Mouse (Mus musculus): ENCODE measurements around the gene Ptges2. TPM values are rescaled to one million over a fixed set of nuclear protein-coding genes. Genes with fewer than 3 reads are reported as not detected.

The Ptges2 gene
- polyA plus RNA-seq, 1 experiment from 2014 or later = 21.8 TPM

DNA sequence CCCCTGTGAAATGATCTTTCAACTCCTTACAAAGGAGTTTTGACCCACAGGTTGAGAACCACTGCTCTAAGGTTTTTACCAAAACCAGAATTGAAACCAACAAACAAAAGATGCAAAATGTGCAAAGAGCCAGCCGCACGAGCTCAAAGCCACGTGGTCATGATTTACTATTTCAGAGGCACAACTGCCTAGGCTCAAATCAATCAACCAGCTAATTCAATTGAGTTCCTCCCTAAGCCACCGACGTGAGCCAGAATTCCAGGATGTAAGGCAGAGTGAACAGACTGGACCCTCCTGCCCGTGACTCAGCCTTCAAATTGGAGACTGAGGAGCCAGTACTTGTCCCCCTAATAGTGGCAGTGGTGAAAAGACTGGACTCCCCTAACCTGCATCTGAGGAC, 43.5 kb downstream of the Ptges2 start:
- Histone ChIP-seq H3K9me3 (ENCODE audit: low read length) (no peaks in the 10 kb centered on the region), H3K4me2 (replicated peaks; ENCODE audit: low read depth, low read length) (no peak overlapping the region), H3K36me3 (ENCODE audit: insufficient read depth, low read length) (no peaks in the 10 kb centered on the region), H3K4me3 (ENCODE audit: low read depth, low read length) (no peak overlapping the region), H3K27ac (ENCODE audit: low read length) (no peak overlapping the region), H3K9ac (replicated peaks; ENCODE audit: low read depth) (no peak overlapping the region), H3K27me3 (replicated peaks; ENCODE audit: insufficient read depth, low read length) (no peaks in the 10 kb centered on the region), H3K4me1 (ENCODE audit: insufficient read depth, low read depth, low read length) (peaks cover 20% of the 10 kb centered on the region; the same call in 1 of the 2 replicates)
- DNase-seq (ENCODE audit: low spot score) (no peak), ATAC-seq (no peak)
- 55% methylated on average over 6 of the region's 6 CpGs for WGBS
- no peak for TF ChIP-seq CTCF (IDR thresholded peaks at IDR 0.05)
- no peak for TF ChIP-seq EP300 (IDR thresholded peaks at IDR 0.05)

DNA sequence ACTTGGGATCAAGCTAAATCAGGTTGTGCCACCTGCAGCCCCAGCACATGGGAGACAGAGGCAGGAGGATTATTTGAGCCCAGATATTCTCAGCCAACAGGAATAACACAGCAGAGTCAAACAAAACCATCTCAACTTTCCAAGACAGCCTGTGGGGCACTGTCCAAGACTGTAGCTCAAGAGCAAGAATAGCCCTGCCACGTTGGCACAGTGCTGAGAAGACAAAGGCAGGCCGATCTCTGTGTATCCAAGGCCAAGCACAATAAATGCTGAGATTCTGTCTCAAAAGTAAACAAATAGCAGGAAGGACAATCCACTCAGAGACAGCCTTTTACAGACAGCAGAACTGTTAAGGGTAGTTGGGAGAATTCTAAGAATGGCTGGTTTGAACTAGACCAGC, 44.5 kb downstream of the Ptges2 start:
- Histone ChIP-seq H3K27ac (ENCODE audit: low read length) (peak overlapping the region; percentile 38; the same call in 1 of the 2 replicates), H3K4me2 (replicated peaks; ENCODE audit: low read depth, low read length) (no peak overlapping the region), H3K36me3 (ENCODE audit: insufficient read depth, low read length) (peaks cover under 1% of the 10 kb centered on the region; the same call in 1 of the 2 replicates), H3K4me1 (ENCODE audit: insufficient read depth, low read depth, low read length) (peaks cover 20% of the 10 kb centered on the region; the same call in 1 of the 2 replicates), H3K4me3 (ENCODE audit: low read depth, low read length) (no peak overlapping the region), H3K9ac (replicated peaks; ENCODE audit: low read depth) (no peak overlapping the region), H3K27me3 (replicated peaks; ENCODE audit: insufficient read depth, low read length) (no peaks in the 10 kb centered on the region), H3K9me3 (ENCODE audit: low read length) (no peaks in the 10 kb centered on the region)
- ATAC-seq (0 out of 2 replicates have a peak, but pooled peaks have one; percentile 10), DNase-seq (ENCODE audit: low spot score) (no peak)
- WGBS = 10% methylated on average over 2 of the region's 2 CpGs
- TF ChIP-seq CTCF (IDR thresholded peaks at IDR 0.05) = no peak

DNA sequence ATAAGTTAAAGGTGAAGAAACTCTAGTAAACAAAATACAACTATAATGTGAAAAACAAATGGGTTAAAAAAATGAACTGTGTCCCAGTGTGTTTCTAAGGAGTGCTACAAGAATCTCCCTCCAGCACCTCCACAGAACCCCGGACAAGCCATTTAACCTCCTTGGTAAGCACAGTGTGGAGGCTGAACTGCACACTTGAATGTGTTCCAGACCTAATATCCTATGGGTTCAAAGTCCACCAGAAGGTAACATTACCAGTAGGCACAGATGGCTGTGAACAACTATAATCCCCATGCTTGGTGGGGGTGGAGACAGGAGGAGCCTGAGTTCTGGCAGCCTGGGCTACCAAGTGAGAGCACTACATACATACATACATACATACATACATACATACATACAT, 44.9 kb downstream of the Ptges2 start:
- 74% methylated on average over 1 of the region's 1 CpGs for WGBS
- H3K9ac ChIP-seq (replicated peaks; ENCODE audit: low read depth) = no peak overlapping the region
- H3K27ac ChIP-seq (ENCODE audit: low read length) = no peak overlapping the region
- ATAC-seq (no peak), DNase-seq (ENCODE audit: low spot score) (no peak)
- peaks cover 20% of the 10 kb centered on the region; the same call in 1 of the 2 replicates for H3K4me1 ChIP-seq (ENCODE audit: insufficient read depth, low read depth, low read length)
- H3K4me3 ChIP-seq (ENCODE audit: low read depth, low read length) = no peak overlapping the region
- H3K36me3 ChIP-seq (ENCODE audit: insufficient read depth, low read length) = peaks cover 5% of the 10 kb centered on the region; the same call in 1 of the 2 replicates
- H3K9me3 ChIP-seq (ENCODE audit: low read length) = no peaks in the 10 kb centered on the region
- H3K4me2 ChIP-seq (replicated peaks; ENCODE audit: low read depth, low read length) = no peak overlapping the region
- no peak for TF ChIP-seq EP300 (IDR thresholded peaks at IDR 0.05)
- TF ChIP-seq CTCF (IDR thresholded peaks at IDR 0.05) = no peak
- H3K27me3 ChIP-seq (replicated peaks; ENCODE audit: insufficient read depth, low read length) = no peaks in the 10 kb centered on the region

DNA sequence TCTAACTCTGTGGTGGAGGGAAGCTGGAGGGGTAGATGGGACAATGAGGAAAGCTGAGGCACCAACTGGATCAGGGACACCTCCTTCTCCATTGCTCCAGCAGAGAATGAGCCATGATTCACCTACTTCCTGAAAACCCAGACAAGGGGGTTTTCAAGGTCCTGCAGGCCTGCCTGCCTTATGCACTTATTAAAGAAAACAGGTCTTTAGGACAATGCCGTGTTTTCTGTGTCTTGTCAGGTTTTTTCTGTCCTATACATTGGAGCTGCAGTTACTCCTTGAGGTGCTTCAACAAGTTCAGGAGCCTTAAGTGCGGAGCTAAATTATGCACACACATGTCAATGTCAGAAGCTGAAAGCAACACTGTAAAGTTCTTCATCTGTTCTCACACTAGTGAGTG, 45.9 kb downstream of the Ptges2 start:
- Histone ChIP-seq H3K4me1 (ENCODE audit: insufficient read depth, low read depth, low read length) (peaks cover 20% of the 10 kb centered on the region; the same call in 1 of the 2 replicates), H3K36me3 (ENCODE audit: insufficient read depth, low read length) (peaks cover 9% of the 10 kb centered on the region; the same call in 1 of the 2 replicates), H3K27ac (ENCODE audit: low read length) (no peak overlapping the region), H3K9me3 (ENCODE audit: low read length) (no peaks in the 10 kb centered on the region), H3K4me3 (ENCODE audit: low read depth, low read length) (no peak overlapping the region), H3K9ac (replicated peaks; ENCODE audit: low read depth) (no peak overlapping the region), H3K27me3 (replicated peaks; ENCODE audit: insufficient read depth, low read length) (no peaks in the 10 kb centered on the region), H3K4me2 (replicated peaks; ENCODE audit: low read depth, low read length) (no peak overlapping the region)
- ATAC-seq = no peak
- no peak for TF ChIP-seq EP300 (IDR thresholded peaks at IDR 0.05)
- TF ChIP-seq CTCF (IDR thresholded peaks at IDR 0.05) = no peak
- WGBS = 79% methylated on average over 2 of the region's 2 CpGs
- no peak for DNase-seq (ENCODE audit: low spot score)

DNA sequence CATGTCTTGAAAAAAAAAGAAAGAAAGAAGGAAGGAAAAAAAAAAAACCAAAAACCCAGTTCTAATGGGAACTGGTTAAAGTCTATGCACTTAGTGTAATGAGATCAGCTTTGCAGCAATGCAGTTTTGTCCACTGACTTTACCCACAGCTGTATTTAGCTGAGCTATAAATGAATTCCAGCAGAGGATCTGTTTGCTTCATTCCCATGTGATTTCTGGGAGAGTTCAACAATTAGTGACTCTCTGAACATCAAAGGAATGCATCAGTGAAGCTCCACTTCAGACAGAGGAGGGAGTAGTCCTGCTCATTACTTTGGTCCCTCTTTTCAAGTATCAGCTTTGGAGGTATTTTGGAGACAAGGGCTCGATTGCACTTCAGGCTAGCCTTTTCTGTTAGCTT, 49.8 kb downstream of the Ptges2 start:
- no peaks in the 10 kb centered on the region for H3K9me3 ChIP-seq (ENCODE audit: low read length)
- ATAC-seq (no peak), DNase-seq (ENCODE audit: low spot score) (no peak)
- no peak overlapping the region for H3K9ac ChIP-seq (replicated peaks; ENCODE audit: low read depth)
- WGBS = 52% methylated on average over 1 of the region's 1 CpGs
- TF ChIP-seq EP300 (IDR thresholded peaks at IDR 0.05) (no peak), CTCF (IDR thresholded peaks at IDR 0.05) (no peak)
- H3K4me1 ChIP-seq (ENCODE audit: insufficient read depth, low read depth, low read length) = peaks cover 6% of the 10 kb centered on the region; the same call in 1 of the 2 replicates
- no peak overlapping the region for H3K4me3 ChIP-seq (ENCODE audit: low read depth, low read length)
- peaks cover 9% of the 10 kb centered on the region; the same call in 1 of the 2 replicates for H3K36me3 ChIP-seq (ENCODE audit: insufficient read depth, low read length)
- no peak overlapping the region for H3K4me2 ChIP-seq (replicated peaks; ENCODE audit: low read depth, low read length)
- H3K27ac ChIP-seq (ENCODE audit: low read length) = no peak overlapping the region
- no peaks in the 10 kb centered on the region for H3K27me3 ChIP-seq (replicated peaks; ENCODE audit: insufficient read depth, low read length)

DNA sequence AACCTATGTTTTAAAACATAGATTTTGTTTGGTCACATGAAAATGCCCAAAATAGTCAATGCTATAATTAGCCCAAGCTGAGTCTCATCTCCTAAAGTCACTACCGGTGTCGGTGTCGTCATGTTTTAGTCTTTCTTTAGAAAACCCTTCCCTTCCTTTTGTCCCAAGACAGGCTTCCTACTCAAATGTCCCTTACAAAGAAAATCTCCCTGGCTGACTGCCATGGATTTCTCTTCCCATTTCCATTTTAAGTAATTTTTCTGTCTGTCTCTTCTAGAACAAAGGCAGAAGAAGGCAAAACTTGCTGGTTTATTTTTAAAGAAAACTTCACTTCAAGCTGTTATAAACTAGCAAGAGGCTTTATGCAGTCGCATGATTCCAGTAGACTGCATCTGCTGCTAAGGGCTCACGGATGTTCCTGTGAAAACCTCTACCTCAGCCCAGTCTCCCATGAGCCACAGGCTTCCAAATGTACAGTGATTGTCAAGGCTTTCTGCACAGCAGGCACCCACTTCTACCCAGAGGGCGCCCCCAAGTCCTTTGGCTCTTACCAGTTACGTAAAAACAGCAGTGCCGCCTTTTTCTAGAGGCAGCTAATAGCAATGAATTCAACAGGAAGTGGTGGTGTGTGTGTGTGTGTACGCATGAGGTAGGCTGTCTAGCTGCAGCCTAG, 51.7 kb downstream of the Ptges2 start:
- H3K4me2 ChIP-seq (replicated peaks; ENCODE audit: low read depth, low read length) = peak overlapping the region; percentile 39
- ATAC-seq = no peak
- TF ChIP-seq EP300 (IDR thresholded peaks at IDR 0.05) (peak; percentile 38), CTCF (IDR thresholded peaks at IDR 0.05) (peak; percentile 39; the same call in 1 of the 2 replicates)
- H3K4me1 ChIP-seq (ENCODE audit: insufficient read depth, low read depth, low read length) = peaks cover 9% of the 10 kb centered on the region; the same call in 1 of the 2 replicates
- H3K9me3 ChIP-seq (ENCODE audit: low read length) = no peaks in the 10 kb centered on the region
- 29% methylated on average over 9 of the region's 9 CpGs for WGBS
- no peaks in the 10 kb centered on the region for H3K27me3 ChIP-seq (replicated peaks; ENCODE audit: insufficient read depth, low read length)
- peaks cover 9% of the 10 kb centered on the region; the same call in 1 of the 2 replicates for H3K36me3 ChIP-seq (ENCODE audit: insufficient read depth, low read length)
- H3K27ac ChIP-seq (ENCODE audit: low read length) = peak overlapping the region; percentile 87
- peak; percentile 79 for DNase-seq (ENCODE audit: low spot score)
- H3K9ac ChIP-seq (replicated peaks; ENCODE audit: low read depth) = 0 out of 2 replicates have a peak overlapping the region, but pooled peaks have one; percentile 9
- H3K4me3 ChIP-seq (ENCODE audit: low read depth, low read length) = 0 out of 2 replicates have a peak overlapping the region, but pooled peaks have one; percentile 12

Measured in lung, postnatal 0 days (tissue).